Mouse (Mus musculus) hindbrain, embryonic 12.5 days (tissue): Measurements from ENCODE around the gene Mprip. TPM values are rescaled to one million over a fixed set of nuclear protein-coding genes. Genes with fewer than 3 reads are reported as not detected.
"Not testable (repeated sequence)": the region's sequence is repeated elsewhere in the genome, so short reads cannot be mapped to it uniquely, and the experiment has no call there.

Source experiments
- ATAC-seq: fragments of 200-750 bp; cut with Nextera tagmentation; 2 replicates; pipeline ENCODE4 v1.8.0; 2017; ENCODE audit warnings: moderate TSS enrichment; ENCODE audit not compliant: low FRiP score
- H3K27ac ChIP-seq: fragments of 300-500 bp; sonication (generic); 2 replicates; pipeline ENCODE4 v1.5.1; 2016; ENCODE audit warnings: mild to moderate bottlenecking
- H3K27me3 ChIP-seq: fragments of 300-500 bp; sonication (generic); 2 replicates; pipeline ENCODE4 v1.6.1; 2016; ENCODE audit warnings: mild to moderate bottlenecking
- H3K36me3 ChIP-seq: fragments of 300-500 bp; sonication (generic); 2 replicates; pipeline ENCODE4 v1.6.1; 2016; ENCODE audit warnings: mild to moderate bottlenecking
- H3K4me1 ChIP-seq: fragments of 300-500 bp; sonication (generic); 2 replicates; pipeline ENCODE4 v1.6.1; 2016
- H3K4me2 ChIP-seq: fragments of 300-500 bp; sonication (generic); replicated peaks from 2 replicates; pipeline ENCODE4 v1.6.1; 2016; ENCODE audit warnings: mild to moderate bottlenecking
- H3K4me3 ChIP-seq: fragments of 300-500 bp; sonication (generic); 2 replicates; pipeline ENCODE4 v1.5.1; 2016; ENCODE audit warnings: mild to moderate bottlenecking
- H3K9ac ChIP-seq: fragments of 300-500 bp; sonication (generic); 2 replicates; pipeline ENCODE4 v1.6.1; 2016; ENCODE audit warnings: mild to moderate bottlenecking, moderate library complexity
- H3K9me3 ChIP-seq: fragments of 300-500 bp; sonication (generic); replicated peaks from 2 replicates; pipeline ENCODE4 v1.6.1; 2016; ENCODE audit warnings: mild to moderate bottlenecking
- WGBS: fragments of 180-500 bp; shearing (Covaris S2); methylation state at CpG from one replicate; pipeline ENCODE4 v1.1.7; 2016; 5-methylcytosine and 5-hydroxymethylcytosine counted together
- polyA plus RNA-seq: library from polyadenylated mRNA; unstranded; fragments of >200 nt; fragmentation: Nextera tagmentation; extraction: Ambion mirVana; gene quantifications from 2 replicates; pipeline ENCODE4 v1.2.1, GENCODE M21; 2016

Mprip gene
- polyA plus RNA-seq, 1 experiment from 2014 or later: 113 TPM

DNA sequence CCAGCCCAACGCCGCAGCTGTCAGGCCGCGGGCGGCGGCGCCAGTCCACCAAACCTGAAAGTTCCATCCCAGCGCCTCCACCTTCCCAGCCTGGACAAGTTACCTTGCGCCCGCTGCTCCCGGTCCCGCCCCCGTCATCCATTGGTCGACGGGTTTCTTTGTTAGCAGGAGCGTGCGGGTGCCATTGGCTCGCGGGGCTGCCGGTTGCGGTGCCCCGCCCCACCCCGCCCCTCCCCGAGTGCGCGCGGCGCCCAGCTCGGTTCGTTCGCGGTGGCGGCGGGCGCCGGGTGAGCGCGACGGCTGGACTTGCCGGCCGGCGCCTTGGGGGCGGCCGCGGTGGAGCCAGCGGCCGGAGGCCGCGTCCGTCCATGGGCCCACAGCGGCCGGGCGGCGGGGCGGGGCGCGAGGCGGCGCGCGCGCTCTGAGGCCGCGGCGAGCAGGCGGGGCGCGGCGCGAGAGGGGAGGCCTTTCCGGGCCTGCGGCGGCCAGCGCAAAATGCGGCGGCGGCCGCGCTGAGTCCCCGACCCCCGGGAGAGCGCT, 1.2 kb downstream of the Mprip start:
- H3K9ac ChIP-seq: peak overlapping the region; percentile 92
- H3K27ac ChIP-seq: peak overlapping the region; percentile 90
- no peaks in the 10 kb centered on the region for H3K36me3 ChIP-seq
- H3K4me1 ChIP-seq: peaks cover 33% of the 10 kb centered on the region
- WGBS: under 1% methylated on average over 48 of the region's 82 CpGs
- peak overlapping the region; percentile 62 for H3K4me2 ChIP-seq
- no peaks in the 10 kb centered on the region; the same call in 1 of the 2 replicates for H3K27me3 ChIP-seq
- ATAC-seq: peak; percentile 97
- peak overlapping the region; percentile 68 for H3K4me3 ChIP-seq
- H3K9me3 ChIP-seq: no peaks in the 10 kb centered on the region

DNA sequence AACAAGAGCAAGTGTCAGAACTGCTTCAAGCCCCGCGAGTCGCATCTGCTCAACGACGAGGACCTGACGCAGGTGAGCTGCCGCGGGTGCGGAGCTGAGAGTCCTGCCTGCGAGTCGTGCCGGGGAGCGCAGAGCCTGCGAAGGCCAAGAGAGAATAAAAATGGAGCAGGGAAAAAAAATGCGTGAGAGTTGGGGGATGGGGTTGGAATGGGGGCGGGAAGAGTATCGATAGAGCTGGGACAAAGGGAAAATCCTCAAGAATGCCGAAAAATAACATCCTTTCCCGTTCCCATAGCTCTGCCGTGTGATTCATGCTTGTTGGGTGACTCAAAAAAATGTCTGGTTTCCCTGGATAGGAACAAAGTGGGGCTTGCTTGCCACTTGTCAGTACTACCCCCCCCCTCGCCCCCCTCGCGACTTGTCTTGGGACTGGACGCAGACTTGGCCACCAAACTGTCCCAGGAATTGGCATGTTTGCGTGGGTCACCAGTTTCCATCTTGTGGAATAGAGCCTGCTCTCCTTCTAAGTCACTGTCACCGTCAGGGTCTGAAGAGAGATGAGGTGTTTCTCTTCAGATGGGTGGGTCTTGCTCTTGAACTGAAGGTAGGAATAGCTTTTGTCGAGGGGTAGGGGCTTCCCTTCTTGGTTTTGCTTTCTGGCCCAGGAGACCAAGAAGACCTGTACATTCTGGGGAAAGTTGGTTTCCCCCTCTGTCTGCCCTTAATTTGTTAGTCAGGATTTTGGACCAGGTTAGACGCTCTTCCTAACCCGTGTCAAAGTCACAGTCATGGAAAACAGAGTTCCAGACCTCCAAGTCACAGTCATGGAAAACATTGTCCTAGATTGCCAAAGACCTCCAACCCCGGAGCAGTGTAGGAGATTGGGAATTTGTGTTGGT, 2.0 kb downstream of the Mprip start:
- peak overlapping the region; percentile 90 for H3K27ac ChIP-seq

DNA sequence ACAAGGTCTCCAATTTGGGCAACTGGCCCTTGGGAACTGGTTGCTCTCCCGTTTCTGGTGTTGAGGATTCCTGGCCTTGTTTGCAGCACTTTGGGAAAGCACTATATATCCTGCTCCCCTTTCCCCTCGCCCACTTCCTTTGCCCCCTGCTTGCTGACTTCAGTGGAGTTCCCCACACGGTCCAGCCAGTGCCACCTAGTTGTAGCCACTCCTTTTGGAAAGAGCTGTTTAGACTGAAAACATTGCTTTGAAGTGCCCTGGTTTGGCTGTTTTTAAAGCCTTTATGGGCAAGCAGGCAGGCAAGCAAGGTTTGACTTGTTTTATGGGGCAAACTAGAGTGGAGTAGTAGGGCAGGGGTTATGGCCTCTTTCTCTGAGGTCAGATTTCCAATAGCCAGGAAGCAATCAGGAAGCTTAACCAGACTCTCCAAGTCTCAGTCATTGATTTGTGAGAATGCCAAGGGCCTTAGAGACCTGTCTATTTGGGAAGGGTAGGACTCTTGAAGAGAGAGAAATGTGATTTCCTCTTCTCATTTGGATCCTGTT, 2.7 kb downstream of the Mprip start:
- WGBS: 6% methylated on average over 3 of the region's 3 CpGs
- Histone ChIP-seq H3K9ac (peak overlapping the region; percentile 92), H3K36me3 (no peaks in the 10 kb centered on the region), H3K9me3 (no peaks in the 10 kb centered on the region), H3K4me2 (peak overlapping the region; percentile 62), H3K27me3 (no peaks in the 10 kb centered on the region; the same call in 1 of the 2 replicates), H3K27ac (no peak overlapping the region), H3K4me1 (peaks cover 36% of the 10 kb centered on the region), H3K4me3 (peak overlapping the region; percentile 68)
- ATAC-seq: no peak

More for the DNA sequence above, 2.0 kb downstream of the Mprip start:
- Histone ChIP-seq H3K27me3 (no peaks in the 10 kb centered on the region; the same call in 1 of the 2 replicates), H3K4me3 (peak overlapping the region; percentile 68), H3K4me1 (peaks cover 36% of the 10 kb centered on the region), H3K9ac (peak overlapping the region; percentile 92), H3K4me2 (peak overlapping the region; percentile 62), H3K9me3 (no peaks in the 10 kb centered on the region), H3K36me3 (no peaks in the 10 kb centered on the region)
- ATAC-seq: peak; percentile 35
- WGBS: 6% methylated on average over 30 of the region's 30 CpGs

DNA sequence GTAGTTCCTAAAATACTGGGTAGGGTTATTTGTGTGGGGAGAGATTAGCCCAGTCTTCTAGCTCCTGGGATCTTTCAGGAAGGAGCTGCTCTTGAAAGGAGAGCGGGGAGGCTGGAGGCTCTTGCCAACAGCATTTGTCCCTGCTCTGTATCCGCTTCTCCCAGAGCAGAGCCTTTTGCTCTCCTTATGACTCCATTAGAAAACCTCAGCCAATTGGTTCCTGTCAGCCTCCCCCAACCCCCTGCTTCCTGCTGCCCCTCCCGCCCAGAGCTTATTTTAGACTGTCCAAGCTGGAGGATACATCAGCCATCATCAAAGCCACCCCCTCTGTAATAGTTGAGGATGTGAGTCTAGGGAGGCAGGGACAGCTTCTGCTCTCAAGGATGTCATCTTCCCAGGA, 3.7 kb downstream of the Mprip start:
- Histone ChIP-seq H3K27me3 (no peaks in the 10 kb centered on the region; the same call in 1 of the 2 replicates), H3K4me1 (peaks cover 40% of the 10 kb centered on the region), H3K4me2 (peak overlapping the region; percentile 62), H3K9ac (no peak overlapping the region), H3K9me3 (no peaks in the 10 kb centered on the region), H3K27ac (peak overlapping the region; percentile 17; the same call in 1 of the 2 replicates), H3K4me3 (0 out of 2 replicates have a peak overlapping the region, but pooled peaks have one; percentile 7), H3K36me3 (no peaks in the 10 kb centered on the region)
- ATAC-seq: no peak
- 49% methylated on average over 3 of the region's 3 CpGs for WGBS

DNA sequence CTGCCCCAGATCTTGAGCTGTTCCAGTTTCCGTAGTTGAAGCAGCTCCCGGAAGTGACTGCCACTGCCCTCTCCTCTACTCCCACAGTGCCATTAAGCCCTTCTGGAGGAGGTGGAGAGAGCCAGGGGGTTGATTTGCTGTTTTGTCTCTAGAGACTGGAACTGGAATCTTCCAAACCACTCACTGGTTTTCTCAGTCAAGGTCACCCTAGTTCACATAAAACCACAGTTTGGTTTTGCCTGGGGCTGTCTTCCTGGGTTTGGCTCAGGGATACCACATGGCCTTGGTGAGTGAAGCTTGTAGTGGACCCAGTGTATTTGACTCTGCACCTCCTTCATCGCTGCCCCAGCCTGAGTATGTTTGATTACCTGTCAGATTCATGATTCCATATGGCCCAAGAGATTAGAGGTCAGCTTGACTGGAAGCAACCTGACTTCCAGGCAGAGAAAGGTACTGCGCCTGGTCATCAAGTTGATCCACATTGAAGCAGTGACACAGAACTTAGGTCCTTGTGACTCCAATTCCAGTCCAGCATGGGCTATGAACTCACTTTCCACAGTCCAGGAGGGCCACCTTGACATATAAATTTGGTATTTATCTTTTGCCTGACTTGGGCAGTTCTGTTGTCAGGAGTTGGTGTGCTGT, 10.1 kb downstream of the Mprip start:
- Histone ChIP-seq H3K4me2 (no peak overlapping the region), H3K4me3 (no peak overlapping the region), H3K9ac (no peak overlapping the region), H3K9me3 (no peaks in the 10 kb centered on the region), H3K27ac (no peak overlapping the region), H3K27me3 (no peaks in the 10 kb centered on the region), H3K4me1 (peaks cover 20% of the 10 kb centered on the region), H3K36me3 (no peaks in the 10 kb centered on the region)
- no peak for ATAC-seq
- 80% methylated on average over 4 of the region's 4 CpGs for WGBS

DNA sequence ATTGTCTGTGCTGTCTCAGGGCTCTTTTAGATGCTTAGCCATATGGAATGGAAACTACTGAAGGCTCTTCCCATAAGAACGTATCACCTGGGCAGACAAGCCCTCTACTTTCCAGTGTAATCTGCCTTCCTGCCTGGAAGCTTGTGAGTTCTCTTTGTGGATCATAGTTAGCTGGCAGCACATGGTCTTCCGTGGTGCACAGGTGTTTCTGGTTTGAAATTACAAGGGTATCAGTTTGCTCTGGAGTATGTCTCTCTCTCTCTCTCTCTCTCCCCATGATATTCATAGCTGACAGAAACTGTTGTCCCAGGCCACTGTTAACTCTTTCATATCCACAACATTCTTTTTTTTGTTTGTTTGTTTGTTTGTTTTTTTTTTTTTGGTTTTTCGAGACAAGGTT, 12.9 kb downstream of the Mprip start:
- H3K4me2 ChIP-seq: no peak overlapping the region
- H3K9ac ChIP-seq: no peak overlapping the region
- no peaks in the 10 kb centered on the region for H3K27me3 ChIP-seq
- no peak overlapping the region for H3K27ac ChIP-seq
- 84% methylated on average over 3 of the region's 3 CpGs for WGBS
- no peak for ATAC-seq
- H3K4me3 ChIP-seq: no peak overlapping the region
- H3K36me3 ChIP-seq: no peaks in the 10 kb centered on the region
- H3K9me3 ChIP-seq: no peaks in the 10 kb centered on the region
- H3K4me1 ChIP-seq: peaks cover 17% of the 10 kb centered on the region; the same call in 1 of the 2 replicates

DNA sequence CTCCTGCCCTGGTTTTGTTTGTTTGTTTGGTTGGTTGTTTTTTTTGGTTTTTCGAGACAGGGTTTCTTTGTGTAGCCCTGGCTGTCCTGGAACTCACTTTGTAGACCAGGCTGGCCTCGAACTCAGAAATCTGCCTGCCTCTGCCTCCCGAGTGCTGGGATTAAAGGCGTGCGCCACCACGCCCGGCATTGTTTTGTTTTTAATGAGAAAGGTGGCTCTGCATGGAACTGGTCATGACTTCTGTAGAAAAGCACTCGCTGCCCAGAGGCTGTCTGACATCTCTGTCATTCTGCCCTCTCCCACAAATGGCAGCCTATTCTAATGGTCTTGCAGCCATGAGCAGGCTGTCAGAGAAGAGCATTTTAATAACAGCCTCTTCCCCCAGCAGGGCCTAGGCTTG, 13.6 kb downstream of the Mprip start:
- H3K27me3 ChIP-seq, H3K4me2 ChIP-seq, ATAC-seq, H3K9ac ChIP-seq, H3K4me3 ChIP-seq, H3K36me3 ChIP-seq, H3K27ac ChIP-seq, H3K9me3 ChIP-seq: not testable (repeated sequence)
- peaks cover 14% of the 10 kb centered on the region; the same call in 1 of the 2 replicates for H3K4me1 ChIP-seq
- WGBS: 95% methylated on average over 8 of the region's 8 CpGs

DNA sequence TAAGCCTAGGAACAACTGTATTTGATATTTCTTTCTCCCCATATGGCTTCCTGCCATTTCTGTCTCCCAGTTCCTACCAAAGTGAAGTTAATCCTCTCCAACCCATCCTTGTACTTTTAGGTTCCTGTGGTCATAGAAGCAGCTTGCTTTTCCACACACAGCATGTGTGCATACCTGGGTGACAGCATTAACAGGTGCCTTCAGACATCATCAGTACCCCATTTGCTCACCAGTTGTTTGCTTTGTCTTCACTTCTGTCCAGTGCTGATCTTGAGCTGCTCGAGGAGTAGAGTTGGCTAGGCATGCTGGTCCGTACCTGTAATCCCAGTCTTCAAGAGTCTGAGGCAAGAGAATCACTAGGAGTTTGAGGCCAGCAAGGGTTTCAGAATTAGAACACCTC, 16.7 kb downstream of the Mprip start:
- no peak overlapping the region for H3K4me2 ChIP-seq
- no peak overlapping the region for H3K9ac ChIP-seq
- no peaks in the 10 kb centered on the region for H3K27me3 ChIP-seq
- H3K4me3 ChIP-seq: no peak overlapping the region
- ATAC-seq: no peak
- WGBS: 96% methylated on average over 2 of the region's 2 CpGs
- no peak overlapping the region for H3K27ac ChIP-seq
- H3K36me3 ChIP-seq: no peaks in the 10 kb centered on the region; the same call in 1 of the 2 replicates
- H3K9me3 ChIP-seq: no peaks in the 10 kb centered on the region
- H3K4me1 ChIP-seq: no peaks in the 10 kb centered on the region

DNA sequence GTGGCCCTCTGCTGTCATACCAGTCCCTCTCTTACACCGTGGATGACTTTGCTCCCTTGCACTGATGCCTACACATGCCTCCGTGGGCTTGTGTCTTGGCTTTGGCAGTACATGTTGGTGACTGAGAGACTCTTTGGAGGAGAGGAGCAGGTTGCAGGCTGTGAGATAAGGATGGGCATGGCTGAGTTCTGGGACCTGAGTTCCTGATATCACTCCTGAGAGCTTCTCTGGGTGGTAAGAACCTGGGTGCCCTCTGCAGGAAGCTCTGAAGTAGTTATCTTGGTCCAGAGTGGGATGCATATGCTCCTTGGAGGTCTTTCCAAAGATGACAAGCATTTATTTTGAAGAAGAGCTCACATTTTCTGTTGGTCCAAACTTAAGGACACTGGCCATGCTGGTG, 17.6 kb downstream of the Mprip start:
- H3K27ac ChIP-seq: no peak overlapping the region
- no peaks in the 10 kb centered on the region for H3K27me3 ChIP-seq
- H3K4me2 ChIP-seq: no peak overlapping the region
- H3K9ac ChIP-seq: no peak overlapping the region
- H3K4me3 ChIP-seq: no peak overlapping the region
- no peaks in the 10 kb centered on the region for H3K9me3 ChIP-seq
- H3K4me1 ChIP-seq: no peaks in the 10 kb centered on the region
- no peaks in the 10 kb centered on the region; the same call in 1 of the 2 replicates for H3K36me3 ChIP-seq
- no peak for ATAC-seq
- 89% methylated on average over 2 of the region's 2 CpGs for WGBS

DNA sequence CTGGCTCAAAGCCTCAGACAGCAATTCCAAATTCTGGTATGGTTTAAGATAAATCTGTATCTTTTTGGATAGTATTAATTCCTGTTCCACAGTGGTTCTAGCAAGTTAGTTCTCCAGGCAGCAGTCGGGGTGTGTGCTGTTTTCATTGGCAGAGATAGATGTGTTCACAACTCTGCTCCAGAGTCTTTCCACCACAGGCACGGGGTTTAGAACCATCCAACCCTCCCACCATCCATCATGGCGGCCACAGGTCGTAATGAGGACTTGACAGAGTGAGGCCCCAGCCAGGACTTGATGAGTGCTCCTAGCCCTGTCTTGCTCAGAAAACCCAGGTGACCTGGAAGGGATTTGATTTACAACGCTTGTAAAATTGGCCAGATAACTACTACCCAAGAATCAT, 19.0 kb downstream of the Mprip start:
- Histone ChIP-seq H3K4me1 (no peaks in the 10 kb centered on the region), H3K4me3 (no peak overlapping the region), H3K9me3 (no peaks in the 10 kb centered on the region), H3K27ac (no peak overlapping the region), H3K4me2 (no peak overlapping the region), H3K9ac (no peak overlapping the region), H3K27me3 (no peaks in the 10 kb centered on the region), H3K36me3 (no peaks in the 10 kb centered on the region; the same call in 1 of the 2 replicates)
- no peak for ATAC-seq
- WGBS: 94% methylated on average over 5 of the region's 5 CpGs

DNA sequence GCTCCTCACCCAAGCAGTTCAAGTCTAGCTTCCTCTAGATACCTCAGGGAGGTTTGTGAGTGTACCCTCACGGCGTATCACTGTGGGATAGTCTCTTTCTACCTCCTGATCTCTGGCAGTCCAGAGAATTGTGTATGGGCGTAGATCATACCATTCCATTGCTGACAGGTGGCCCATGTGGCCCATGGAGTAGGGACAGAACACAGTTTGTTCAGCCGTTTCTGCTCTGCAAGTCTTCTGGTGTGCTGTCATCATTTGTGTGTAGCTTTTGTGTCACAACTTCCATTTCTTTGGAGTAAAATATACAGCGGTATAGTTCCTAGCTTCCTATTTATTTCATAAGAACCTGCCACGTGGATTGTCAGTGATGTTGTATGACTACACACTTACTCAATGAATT, 23.9 kb downstream of the Mprip start:
- Histone ChIP-seq H3K4me3 (no peak overlapping the region), H3K9ac (no peak overlapping the region), H3K9me3 (no peaks in the 10 kb centered on the region), H3K4me2 (no peak overlapping the region), H3K36me3 (no peaks in the 10 kb centered on the region; the same call in 1 of the 2 replicates), H3K27me3 (no peaks in the 10 kb centered on the region), H3K4me1 (no peaks in the 10 kb centered on the region), H3K27ac (no peak overlapping the region)
- WGBS: 92% methylated on average over 6 of the region's 6 CpGs
- ATAC-seq: no peak

DNA sequence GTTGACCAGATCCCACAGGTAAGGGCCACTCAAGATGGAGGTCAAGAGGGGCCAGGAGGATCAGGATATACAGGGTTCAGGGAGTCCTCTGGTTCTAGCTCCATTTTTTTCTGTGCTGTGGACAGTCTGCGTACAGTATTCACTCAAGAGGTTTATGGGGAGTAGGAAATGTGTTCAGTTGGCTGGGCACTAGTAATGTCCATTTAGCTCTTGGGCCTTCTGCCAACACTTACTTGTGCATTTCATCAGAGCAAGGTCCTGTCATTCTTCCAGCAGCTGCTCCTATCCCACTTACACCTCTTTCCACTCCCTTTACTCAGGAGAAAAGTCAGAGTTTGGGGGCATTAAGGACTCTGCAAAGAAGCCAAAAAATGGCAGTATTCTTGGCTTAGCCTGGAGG, 33.4 kb downstream of the Mprip start:
- no peak for ATAC-seq
- Histone ChIP-seq H3K4me1 (no peaks in the 10 kb centered on the region; the same call in 1 of the 2 replicates), H3K27ac (no peak overlapping the region), H3K9ac (no peak overlapping the region), H3K36me3 (peaks cover 34% of the 10 kb centered on the region), H3K4me2 (no peak overlapping the region), H3K4me3 (no peak overlapping the region), H3K27me3 (no peaks in the 10 kb centered on the region), H3K9me3 (no peaks in the 10 kb centered on the region)
- WGBS: 89% methylated on average over 1 of the region's 1 CpGs
